Mouse (Mus musculus) ES-E14 (cell line): ENCODE measurements at regions not wholly inside any gene's neighbourhood (a gene's known extent, or its start where the extent isn't known, plus 50 kb on each side); places are given as distances from the start of the nearest gene placed in this dataset.

Experiments used
- CHD2 ChIP-seq: IDR thresholded peaks from 2 replicates; pipeline ENCODE4 v1.6.1; 2014; ENCODE audit warnings: mild to moderate bottlenecking, low read depth, low read length, inconsistent platforms
- MAFK ChIP-seq: IDR thresholded peaks from 2 replicates; pipeline ENCODE4 v1.6.1; 2014; ENCODE audit warnings: mild to moderate bottlenecking, low read depth, low read length, inconsistent platforms; ENCODE audit not compliant: insufficient read depth

GRCm38 (mm10) chr8:17602861-17603260 is 1375.2 kb downstream of the Defb40 start:
- TF ChIP-seq CHD2 (no peak), MAFK (no peak)
